Mouse (Mus musculus): Measurements from ENCODE around the gene Tmem8b. TPM values are rescaled to one million over a fixed set of nuclear protein-coding genes. Genes with fewer than 3 reads are reported as not detected.

Tmem8b gene
- polyA plus RNA-seq, 1 experiment from 2014 or later, result 2.7 TPM

- H3K4me2 ChIP-seq (ENCODE audit: low read depth, low read length), result no peak within 1 kb of the TSS
- no peak within 1 kb of the TSS for H3K4me3 ChIP-seq (ENCODE audit: low read depth, low read length)
- ATAC-seq (ENCODE audit: low read depth) (no peak), DNase-seq (ENCODE audit: low spot score) (no peak)
- peaks cover 15% of the 10 kb centered on the region; the same call in 1 of the 2 replicates for H3K4me1 ChIP-seq (ENCODE audit: control insufficient read depth, insufficient read depth, low read length)
- H3K27me3 ChIP-seq (replicated peaks; ENCODE audit: control insufficient read depth, insufficient read depth, low read length), result no peaks in the 10 kb centered on the region
- no peak within 1 kb of the TSS for H3K9ac ChIP-seq (ENCODE audit: low read depth, low read length)
- no peaks in the 10 kb centered on the region for H3K9me3 ChIP-seq (ENCODE audit: control insufficient read depth, low read length)
- WGBS, result 69% methylated on average over 14 of the region's 14 CpGs
- H3K36me3 ChIP-seq (ENCODE audit: control insufficient read depth, insufficient read depth, low read length), result no peaks in the 10 kb centered on the region
- 0 out of 2 replicates have a peak within 1 kb of the TSS, but pooled peaks have one; percentile 22 for H3K27ac ChIP-seq (replicated peaks; ENCODE audit: low read depth, low read length)
These were observed 61.2 kb downstream of the Tmem8b start, which contains the start of gene Spaar for GRCm38 (mm10) chr4:43729794-43730550. Spaar (plus strand) TSS chr4:43730034.

- no peaks in the 10 kb centered on the region for H3K27me3 ChIP-seq (replicated peaks; ENCODE audit: control insufficient read depth, insufficient read depth, low read length)
- no peak overlapping the region for H3K4me2 ChIP-seq (ENCODE audit: low read depth, low read length)
- DNase-seq (ENCODE audit: low spot score), result no peak
These were observed 62.1 kb downstream of the Tmem8b start for GRCm38 (mm10) chr4:43730750-43731297.

GRCm38 (mm10) chr4:43732171-43732570 is 63.4 kb downstream of the Tmem8b start:
- ATAC-seq (ENCODE audit: low read depth) (no peak), DNase-seq (ENCODE audit: low spot score) (no peak)

More at GRCm38 (mm10) chr4:43730750-43731297, 62.1 kb downstream of the Tmem8b start:
- H3K9ac ChIP-seq (ENCODE audit: low read depth, low read length), result no peak overlapping the region
- no peaks in the 10 kb centered on the region for H3K9me3 ChIP-seq (ENCODE audit: control insufficient read depth, low read length)
- H3K36me3 ChIP-seq (ENCODE audit: control insufficient read depth, insufficient read depth, low read length), result no peaks in the 10 kb centered on the region
- no peak overlapping the region for H3K27ac ChIP-seq (replicated peaks; ENCODE audit: low read depth, low read length)
- no peak overlapping the region for H3K4me3 ChIP-seq (ENCODE audit: low read depth, low read length)
- 68% methylated on average over 21 of the region's 21 CpGs for WGBS
- ATAC-seq (ENCODE audit: low read depth), result no peak
- H3K4me1 ChIP-seq (ENCODE audit: control insufficient read depth, insufficient read depth, low read length), result peaks cover 15% of the 10 kb centered on the region; the same call in 1 of the 2 replicates

GRCm38 (mm10) chr4:43733186-43733585 is 64.4 kb downstream of the Tmem8b start:
- 76% methylated on average over 5 of the region's 5 CpGs for WGBS
- Histone ChIP-seq H3K4me2 (ENCODE audit: low read depth, low read length) (no peak overlapping the region), H3K36me3 (ENCODE audit: control insufficient read depth, insufficient read depth, low read length) (no peaks in the 10 kb centered on the region), H3K27ac (replicated peaks; ENCODE audit: low read depth, low read length) (no peak overlapping the region), H3K4me3 (ENCODE audit: low read depth, low read length) (no peak overlapping the region), H3K27me3 (replicated peaks; ENCODE audit: control insufficient read depth, insufficient read depth, low read length) (no peaks in the 10 kb centered on the region), H3K9me3 (ENCODE audit: control insufficient read depth, low read length) (no peaks in the 10 kb centered on the region), H3K4me1 (ENCODE audit: control insufficient read depth, insufficient read depth, low read length) (0 out of 2 replicates have a peak, but pooled peaks cover 2% of the 10 kb centered on the region), H3K9ac (ENCODE audit: low read depth, low read length) (no peak overlapping the region)
- ATAC-seq (ENCODE audit: low read depth) (no peak), DNase-seq (ENCODE audit: low spot score) (no peak)

More at GRCm38 (mm10) chr4:43732171-43732570, 63.4 kb downstream of the Tmem8b start:
- Histone ChIP-seq H3K9ac (ENCODE audit: low read depth, low read length) (no peak overlapping the region), H3K4me3 (ENCODE audit: low read depth, low read length) (no peak overlapping the region), H3K27ac (replicated peaks; ENCODE audit: low read depth, low read length) (no peak overlapping the region), H3K4me1 (ENCODE audit: control insufficient read depth, insufficient read depth, low read length) (peaks cover 10% of the 10 kb centered on the region; the same call in 1 of the 2 replicates), H3K27me3 (replicated peaks; ENCODE audit: control insufficient read depth, insufficient read depth, low read length) (no peaks in the 10 kb centered on the region), H3K4me2 (ENCODE audit: low read depth, low read length) (no peak overlapping the region), H3K9me3 (ENCODE audit: control insufficient read depth, low read length) (no peaks in the 10 kb centered on the region), H3K36me3 (ENCODE audit: control insufficient read depth, insufficient read depth, low read length) (no peaks in the 10 kb centered on the region)
- 0% methylated on average over 1 of the region's 1 CpGs for WGBS

- no peak overlapping the region for H3K4me3 ChIP-seq (ENCODE audit: low read depth, low read length)
- WGBS, result 48% methylated on average over 6 of the region's 6 CpGs
- ATAC-seq (ENCODE audit: low read depth), result no peak
These were observed 68.4 kb downstream of the Tmem8b start for GRCm38 (mm10) chr4:43737144-43737543.

GRCm38 (mm10) chr4:43738989-43739674 is 70.4 kb downstream of the Tmem8b start:
- Histone ChIP-seq H3K9me3 (ENCODE audit: control insufficient read depth, low read length) (no peaks in the 10 kb centered on the region), H3K27me3 (replicated peaks; ENCODE audit: control insufficient read depth, insufficient read depth, low read length) (no peaks in the 10 kb centered on the region), H3K27ac (replicated peaks; ENCODE audit: low read depth, low read length) (no peak overlapping the region), H3K9ac (ENCODE audit: low read depth, low read length) (no peak overlapping the region), H3K36me3 (ENCODE audit: control insufficient read depth, insufficient read depth, low read length) (no peaks in the 10 kb centered on the region), H3K4me1 (ENCODE audit: control insufficient read depth, insufficient read depth, low read length) (no peaks in the 10 kb centered on the region), H3K4me2 (ENCODE audit: low read depth, low read length) (no peak overlapping the region), H3K4me3 (ENCODE audit: low read depth, low read length) (no peak overlapping the region)
- no peak for DNase-seq (ENCODE audit: low spot score)
- ATAC-seq (ENCODE audit: low read depth), result no peak
- WGBS, result 68% methylated on average over 8 of the region's 8 CpGs

More at GRCm38 (mm10) chr4:43737144-43737543, 68.4 kb downstream of the Tmem8b start:
- H3K36me3 ChIP-seq (ENCODE audit: control insufficient read depth, insufficient read depth, low read length), result no peaks in the 10 kb centered on the region
- no peak overlapping the region for H3K27ac ChIP-seq (replicated peaks; ENCODE audit: low read depth, low read length)
- H3K27me3 ChIP-seq (replicated peaks; ENCODE audit: control insufficient read depth, insufficient read depth, low read length), result no peaks in the 10 kb centered on the region
- no peaks in the 10 kb centered on the region for H3K9me3 ChIP-seq (ENCODE audit: control insufficient read depth, low read length)
- no peak overlapping the region for H3K9ac ChIP-seq (ENCODE audit: low read depth, low read length)
- H3K4me2 ChIP-seq (ENCODE audit: low read depth, low read length), result no peak overlapping the region
- DNase-seq (ENCODE audit: low spot score), result no peak
- H3K4me1 ChIP-seq (ENCODE audit: control insufficient read depth, insufficient read depth, low read length), result no peaks in the 10 kb centered on the region

GRCm38 (mm10) chr4:43741526-43741925 is 72.8 kb downstream of the Tmem8b start:
- Histone ChIP-seq H3K4me1 (ENCODE audit: control insufficient read depth, insufficient read depth, low read length) (no peaks in the 10 kb centered on the region), H3K9ac (ENCODE audit: low read depth, low read length) (no peak overlapping the region), H3K27me3 (replicated peaks; ENCODE audit: control insufficient read depth, insufficient read depth, low read length) (no peaks in the 10 kb centered on the region), H3K27ac (replicated peaks; ENCODE audit: low read depth, low read length) (no peak overlapping the region), H3K9me3 (ENCODE audit: control insufficient read depth, low read length) (no peaks in the 10 kb centered on the region), H3K36me3 (ENCODE audit: control insufficient read depth, insufficient read depth, low read length) (no peaks in the 10 kb centered on the region), H3K4me2 (ENCODE audit: low read depth, low read length) (no peak overlapping the region), H3K4me3 (ENCODE audit: low read depth, low read length) (no peak overlapping the region)
- ATAC-seq (ENCODE audit: low read depth) (no peak), DNase-seq (ENCODE audit: low spot score) (no peak)
- WGBS, result 61% methylated on average over 5 of the region's 5 CpGs
